ENCODE assay signal across 10 mouse cellular contexts in genomic region chr9:76000876-76001858, GRCm38 (mm10). TPM values are rescaled to one million over a fixed set of nuclear protein-coding genes. Genes with fewer than 3 reads are reported as not detected.
DNase-seq lines count a peak whose midpoint lies in the region; ATAC-seq and TF ChIP-seq lines count a peak whose summit lies in the region.
"Had no signal": no experiment of that assay in that cellular context is flagged by ENCODE, and none has a peak within 500 bp of the region (broad histone marks: within the 10 kb centered on the region; RNA-seq: fewer than 3 reads in every experiment).

No protein-coding gene starts in this region.

- H3K4me2 ChIP-seq in kidney, postnatal 0 days (ENCODE audit: low read length): no peak overlapping the region

- 56% methylated on average over 10 of the region's 10 CpGs for WGBS in kidney, postnatal 0 days
- WGBS in kidney, adult 2 months: 69% methylated on average over 10 of the region's 10 CpGs

- H3K36me3 ChIP-seq in kidney, postnatal 0 days (ENCODE audit: insufficient read depth, low read length): no peaks in the 10 kb centered on the region
- H3K36me3 ChIP-seq in kidney, adult 2 months (ENCODE audit: control insufficient read depth, insufficient read depth, low read length): no peaks in the 10 kb centered on the region

- peak; percentile 37 for TF ChIP-seq CTCF in kidney, postnatal 0 days (IDR thresholded peaks at IDR 0.05; ENCODE audit: low read depth)
- no peak for TF ChIP-seq CTCF in kidney, adult 2 months (conservative IDR thresholded peaks at IDR 0.05; ENCODE audit: insufficient read depth, insufficient read length, low read depth, low read length)

- no peak overlapping the region for H3K9ac ChIP-seq in kidney, postnatal 0 days (ENCODE audit: low read depth, low read length)

- H3K9me3 ChIP-seq in kidney, postnatal 0 days (replicated peaks; ENCODE audit: low read length): no peaks in the 10 kb centered on the region

- no peak overlapping the region for H3K4me3 ChIP-seq in kidney, postnatal 0 days (replicated peaks; ENCODE audit: low read depth, low read length)
- no peak overlapping the region for H3K4me3 ChIP-seq in kidney, adult 2 months (ENCODE audit: insufficient read depth, low read depth, low read length)

- no peak for ATAC-seq in kidney, postnatal 0 days (replicated peaks; ENCODE audit: low FRiP score, low read depth)
- no peak for ATAC-seq in megakaryocyte-erythroid progenitor cell, adult 5-6 weeks (replicated peaks; ENCODE audit: low FRiP score, low TSS enrichment, poor library complexity, severe bottlenecking)
- ATAC-seq: Patski had no signal

- H3K27ac ChIP-seq in kidney, postnatal 0 days: no peak overlapping the region
- no peak overlapping the region for H3K27ac ChIP-seq in kidney, adult 2 months (ENCODE audit: insufficient read depth, low read depth, low read length)

- DNase-seq in cerebellum, postnatal 10 days: peak; percentile 25
- DNase-seq in cerebellum, adult 11 months: no peak
- DNase-seq in kidney, postnatal 0 days (ENCODE audit: low spot score): peak; percentile 74
- no peak for DNase-seq in kidney, adult 2 months
- DNase-seq in right cerebral cortex, postnatal 4 days: peak; percentile 22
- DNase-seq in right cerebral cortex, postnatal 36 days (ENCODE audit: low spot score in 2 of 2): no peak
- no peak for DNase-seq in thymus, postnatal 4 days
- DNase-seq: gastrocnemius, postnatal 25 days had no signal

- no peak for TF ChIP-seq POLR2A in kidney, adult 2 months (IDR thresholded peaks at IDR 0.05; ENCODE audit: low read depth, low read length)

- H3K27me3 ChIP-seq in kidney, postnatal 0 days (ENCODE audit: insufficient read depth, low read length): no peaks in the 10 kb centered on the region
- no peaks in the 10 kb centered on the region for H3K27me3 ChIP-seq in kidney, adult 2 months (replicated peaks; ENCODE audit: control insufficient read depth, insufficient read depth, low read length)
- H3K27me3 ChIP-seq: Patski had no signal

- no peaks in the 10 kb centered on the region for H3K4me1 ChIP-seq in kidney, postnatal 0 days (replicated peaks; ENCODE audit: insufficient read depth, low read length)
- H3K4me1 ChIP-seq in kidney, adult 2 months (ENCODE audit: control insufficient read depth, insufficient read depth, low read length): no peaks in the 10 kb centered on the region

RNA-seq across cellular contexts. Expression of gene Hmgcll1, which starts 13.5 kb away (rescaled TPM):
- polyA plus RNA-seq in kidney, postnatal 0 days (2015; fragmentation: Nextera tagmentation; extraction: Ambion mirVana): 2.0 and 2.1 TPM in 2 replicates
- polyA plus RNA-seq in kidney, adult 2 months (2012; rRNA removed): 0.58 and 1.2 TPM in 2 replicates
- 1.2 TPM in 1 of 2 replicates, not detected in the other for total RNA-seq in megakaryocyte-erythroid progenitor cell, adult 5-6 weeks (2014; fragmentation: Nextera tagmentation)
- total RNA-seq in megakaryocyte-erythroid progenitor cell, adult 5-6 weeks (2017): not detected in 2 replicates

Comparison
In these comparisons a context has a peak if more than half of its experiments do, and no peak if none do; other contexts are left out.
1. DNase-seq: peak in cerebellum, postnatal 10 days (2 of 2), kidney, postnatal 0 days (single experiment) and right cerebral cortex, postnatal 4 days (single experiment); none in cerebellum, adult 11 months (single experiment), kidney, adult 2 months (single experiment), right cerebral cortex, postnatal 36 days (0 of 2) and thymus, postnatal 4 days (single experiment).